Mouse (Mus musculus) right cerebral cortex, postnatal 36 days (tissue): Measurements from ENCODE around the gene Mks1.
"Not testable (repeated sequence)": the region's sequence is repeated elsewhere in the genome, so short reads cannot be mapped to it uniquely, and the experiment has no call there.

ENCODE experiments used
- DNase-seq, 2 experiments: peaks; one replicate each; pipeline ENCODE4 v3.0.0; 2022; ENCODE audit warnings: low spot score in 2 of 2, mixed read lengths in 1 of 2

The Mks1 gene

GRCm38 (mm10) chr11:87852690-87853596 lies at the start of gene Mks1:
Gene Mks1 (plus strand): TSS chr11:87853215.
- peak; percentile 87 to 91 for DNase-seq

- no peak for DNase-seq
These were observed 47.6 kb upstream of the Mks1 start for GRCm38 (mm10) chr11:87805448-87805847.

- DNase-seq = no peak
These were observed 45.6 kb upstream of the Mks1 start for GRCm38 (mm10) chr11:87807433-87807832.

GRCm38 (mm10) chr11:87808236-87808635 lies 44.8 kb upstream of the Mks1 start:
- no peak for DNase-seq

GRCm38 (mm10) chr11:87811396-87811795 lies 41.6 kb upstream of the Mks1 start:
- DNase-seq = no peak

- no peak for DNase-seq
These were observed 38.2 kb upstream of the Mks1 start for GRCm38 (mm10) chr11:87814831-87815230.

- no peak for DNase-seq
These were observed 36.1 kb upstream of the Mks1 start for GRCm38 (mm10) chr11:87816707-87817442.

GRCm38 (mm10) chr11:87817443-87817773 lies 35.6 kb upstream of the Mks1 start:
- DNase-seq = no peak

GRCm38 (mm10) chr11:87821502-87821901 lies 31.5 kb upstream of the Mks1 start:
- no peak for DNase-seq

GRCm38 (mm10) chr11:87828239-87828900 lies 24.6 kb upstream of the Mks1 start, which contains the start of gene Lpo:
Gene Lpo (minus strand): TSS chr11:87828289.
- DNase-seq = no peak

- DNase-seq = no peak
These were observed 12.3 kb upstream of the Mks1 start for GRCm38 (mm10) chr11:87840676-87841075.

- no peak for DNase-seq
These were observed 11.6 kb upstream of the Mks1 start for GRCm38 (mm10) chr11:87841436-87841835.

GRCm38 (mm10) chr11:87846968-87847600 lies 5.9 kb upstream of the Mks1 start:
- DNase-seq = no peak

GRCm38 (mm10) chr11:87847884-87848283 lies 5.1 kb upstream of the Mks1 start:
- no peak for DNase-seq

GRCm38 (mm10) chr11:87853597-87853954 lies 561 bp downstream of the Mks1 start:
- DNase-seq = peak; percentile 4 to 16

- DNase-seq = no peak
These were observed 1.5 kb downstream of the Mks1 start for GRCm38 (mm10) chr11:87854550-87854949.

- no peak for DNase-seq
These were observed 6.3 kb downstream of the Mks1 start for GRCm38 (mm10) chr11:87859273-87859672.

- no peak for DNase-seq
These were observed 7.4 kb downstream of the Mks1 start for GRCm38 (mm10) chr11:87860426-87860825.

GRCm38 (mm10) chr11:87862805-87863204 lies 9.8 kb downstream of the Mks1 start:
- DNase-seq = no peak

- not testable (repeated sequence) for DNase-seq
These were observed 13.9 kb downstream of the Mks1 start for GRCm38 (mm10) chr11:87866891-87867290.

- no peak for DNase-seq
These were observed 17.1 kb downstream of the Mks1 start for GRCm38 (mm10) chr11:87870096-87870495.

GRCm38 (mm10) chr11:87871766-87872165 lies 18.8 kb downstream of the Mks1 start:
- DNase-seq = no peak
